Mouse (Mus musculus): Measurements from ENCODE around the gene Zfp341. TPM values are rescaled to one million over a fixed set of nuclear protein-coding genes. Genes with fewer than 3 reads are reported as not detected.

Gene Zfp341
- total and polyA plus RNA-seq, 3 experiments, result 2.0 to 6.3 TPM; not detected in 1

DNA sequence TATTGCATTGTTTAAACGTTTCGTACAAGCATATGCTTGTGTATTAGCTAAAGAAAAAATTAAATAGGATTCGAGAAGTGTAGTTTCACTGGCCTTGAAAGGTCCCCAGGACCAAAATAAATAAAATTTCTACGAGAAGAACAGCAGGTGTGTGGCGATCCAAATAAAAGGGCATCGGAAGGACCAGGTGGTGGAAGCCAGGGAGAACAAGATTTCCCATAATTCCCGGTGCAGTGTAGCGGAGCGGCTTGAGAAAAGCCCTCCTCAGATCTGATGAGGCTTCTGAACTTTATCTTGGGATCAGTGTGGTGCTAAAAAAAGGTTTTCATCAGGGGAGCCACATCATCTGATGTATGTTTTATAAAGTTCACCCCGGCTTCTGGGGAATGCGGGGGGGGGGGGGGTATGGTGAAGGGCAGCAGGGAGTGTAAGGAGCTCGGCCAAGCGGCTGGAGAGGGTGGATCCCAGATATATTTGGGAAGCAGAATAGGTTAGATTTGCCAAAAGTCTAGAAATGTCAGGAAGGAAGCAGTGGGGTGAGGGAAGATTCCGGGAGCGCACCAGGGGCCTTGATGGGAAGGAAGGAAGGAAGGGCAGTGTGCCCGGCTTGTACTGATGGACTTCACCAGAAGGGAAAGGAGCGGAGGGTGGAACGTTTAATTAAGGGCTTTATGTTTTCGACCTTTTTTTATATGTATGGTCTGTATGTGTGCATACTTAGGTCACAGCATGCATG lies 1.9 kb downstream of the Zfp341 start:
- peak overlapping the region; percentile 73 for H3K9ac ChIP-seq (ENCODE audit: control insufficient read depth, low read depth, low read length, poor library complexity, severe bottlenecking)
- H3K9me3 ChIP-seq (replicated peaks; ENCODE audit: insufficient read depth, low read length), result no peaks in the 10 kb centered on the region
- DNase-seq (ENCODE audit: low read depth, low spot score), result peak; percentile 66
- no peaks in the 10 kb centered on the region for H3K27me3 ChIP-seq (ENCODE audit: control insufficient read depth in 1 of 2, insufficient read depth in 2 of 2, low read length in 2 of 2)
- H3K27ac ChIP-seq (ENCODE audit: control insufficient read depth, low read depth, low read length), result peak overlapping the region; percentile 95
- peaks cover 0 to 23% of the 10 kb centered on the region in 2 experiments; a peak in 2 of 4 replicates for H3K36me3 ChIP-seq (ENCODE audit: control insufficient read depth in 1 of 2, insufficient read depth in 2 of 2, low read length in 2 of 2)
- H3K79me2 ChIP-seq (ENCODE audit: control insufficient read depth, insufficient read depth, low read length, poor library complexity), result peaks cover 3% of the 10 kb centered on the region; the same call in 1 of the 2 replicates
- H3K4me1 ChIP-seq (ENCODE audit: control insufficient read depth in 1 of 2, insufficient read depth in 2 of 2, low read length in 2 of 2), result peaks cover 14 to 28% of the 10 kb centered on the region in 2 experiments
- peak overlapping the region; percentile 41 to 77 for H3K4me3 ChIP-seq (ENCODE audit: control insufficient read depth in 1 of 2, insufficient read depth in 1 of 2, low read depth in 2 of 2, low read length in 2 of 2)
- TF ChIP-seq CHD1 (IDR thresholded peaks at IDR 0.05; ENCODE audit: low read depth, low read length), result no peak; the same call in 1 of the 2 replicates
- 0 out of 2 replicates have a peak, but pooled peaks have one; percentile 13 for TF ChIP-seq RCOR1 (IDR thresholded peaks at IDR 0.05; ENCODE audit: low read depth, low read length)
- TF ChIP-seq SIN3A (IDR thresholded peaks at IDR 0.05; ENCODE audit: low read length), result 0 out of 2 replicates have a peak, but pooled peaks have one; percentile 30
- peak; percentile 67; the same call in 1 of the 2 replicates for TF ChIP-seq MAZ (IDR thresholded peaks at IDR 0.05; ENCODE audit: low read depth, low read length)
- peak; percentile 63 for TF ChIP-seq GATA1 (IDR thresholded peaks at IDR 0.05; ENCODE audit: low read depth, low read length)
- no peak for TF ChIP-seq MAFK (IDR thresholded peaks at IDR 0.05; ENCODE audit: borderline replicate concordance, low read depth, low read length)
- TF ChIP-seq HCFC1 (IDR thresholded peaks at IDR 0.05; ENCODE audit: low read depth, low read length), result 0 out of 2 replicates have a peak, but pooled peaks have one; percentile 33
- peak; percentile 54 for TF ChIP-seq NELFE (IDR thresholded peaks at IDR 0.05; ENCODE audit: low read depth, low read length)
- TF ChIP-seq MEF2A (IDR thresholded peaks at IDR 0.05; ENCODE audit: extremely low read depth, insufficient replicate concordance, low read depth, low read length, poor library complexity, severe bottlenecking), result peak; percentile 39; the same call in 1 of the 2 replicates
- 0 out of 2 replicates have a peak, but pooled peaks have one; percentile 20 for TF ChIP-seq TCF12 (IDR thresholded peaks at IDR 0.05; ENCODE audit: low read depth, low read length)
- TF ChIP-seq ETS1 (IDR thresholded peaks at IDR 0.05; ENCODE audit: low read depth, low read length), result peak; percentile 42; the same call in 1 of the 2 replicates
- TF ChIP-seq UBTF (IDR thresholded peaks at IDR 0.05; ENCODE audit: borderline replicate concordance, insufficient read depth, low read depth, low read length), result no peak

DNA sequence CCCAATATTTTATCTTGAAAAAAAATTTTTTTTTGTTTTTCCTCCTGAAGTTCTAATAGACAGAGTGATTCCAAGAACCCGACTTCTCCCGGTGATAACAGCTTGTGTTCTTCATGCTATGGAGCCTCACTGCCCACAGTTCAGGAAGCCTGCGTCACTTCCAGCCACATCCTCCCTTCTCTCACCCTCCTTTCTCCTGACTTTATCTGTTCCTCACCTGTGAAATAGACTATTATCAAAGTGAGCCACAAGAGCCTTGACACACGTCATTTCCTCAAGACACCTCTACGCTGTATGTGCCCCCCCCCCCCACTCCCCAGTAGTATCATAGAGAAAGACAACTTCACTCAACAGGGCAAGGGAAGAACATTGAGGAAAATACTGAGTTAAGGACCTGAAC lies 2.6 kb downstream of the Zfp341 start:
- Histone ChIP-seq H3K9ac (ENCODE audit: control insufficient read depth, low read depth, low read length, poor library complexity, severe bottlenecking) (peak overlapping the region; percentile 73), H3K4me1 (ENCODE audit: control insufficient read depth in 1 of 2, insufficient read depth in 2 of 2, low read length in 2 of 2) (peaks cover 14 to 28% of the 10 kb centered on the region in 2 experiments), H3K27me3 (ENCODE audit: control insufficient read depth in 1 of 2, insufficient read depth in 2 of 2, low read length in 2 of 2) (no peaks in the 10 kb centered on the region), H3K9me3 (replicated peaks; ENCODE audit: insufficient read depth, low read length) (no peaks in the 10 kb centered on the region), H3K27ac (ENCODE audit: control insufficient read depth, low read depth, low read length) (peak overlapping the region; percentile 98), H3K36me3 (ENCODE audit: control insufficient read depth in 1 of 2, insufficient read depth in 2 of 2, low read length in 2 of 2) (peaks cover 0 to 22% of the 10 kb centered on the region in 2 experiments; a peak in 2 of 4 replicates), H3K79me2 (ENCODE audit: control insufficient read depth, insufficient read depth, low read length, poor library complexity) (peaks cover 3% of the 10 kb centered on the region; the same call in 1 of the 2 replicates), H3K4me3 (ENCODE audit: control insufficient read depth in 1 of 2, insufficient read depth in 1 of 2, low read depth in 2 of 2, low read length in 2 of 2) (peak overlapping the region; percentile 48 to 77)
- peak; percentile 96 for DNase-seq (ENCODE audit: low read depth, low spot score)
- TF ChIP-seq HCFC1 (IDR thresholded peaks at IDR 0.05; ENCODE audit: low read depth, low read length), result peak; percentile 76
- no peak for TF ChIP-seq USF1 (IDR thresholded peaks at IDR 0.05; ENCODE audit: low read depth, low read length)
- TF ChIP-seq ETS1 (IDR thresholded peaks at IDR 0.05; ENCODE audit: low read depth, low read length), result peak; percentile 98
- peak; percentile 36; the same call in 1 of the 2 replicates for TF ChIP-seq BHLHE40 (IDR thresholded peaks at IDR 0.05; ENCODE audit: borderline replicate concordance, low read depth, low read length)
- TF ChIP-seq MEF2A (IDR thresholded peaks at IDR 0.05; ENCODE audit: extremely low read depth, insufficient replicate concordance, low read depth, low read length, poor library complexity, severe bottlenecking), result no peak
- TF ChIP-seq GABPA (IDR thresholded peaks at IDR 0.05; ENCODE audit: low read depth, low read length), result no peak
- TF ChIP-seq TBP (IDR thresholded peaks at IDR 0.05; ENCODE audit: low read depth, low read length), result no peak
- no peak for TF ChIP-seq SMC3 (IDR thresholded peaks at IDR 0.05; ENCODE audit: low read depth, low read length)
- TF ChIP-seq MYB (IDR thresholded peaks at IDR 0.05; ENCODE audit: low read depth, low read length), result 0 out of 2 replicates have a peak, but pooled peaks have one; percentile 24
- TF ChIP-seq GATA1 (IDR thresholded peaks at IDR 0.05; ENCODE audit: low read depth, low read length), result peak; percentile 90
- no peak; the same call in 1 of the 2 replicates for TF ChIP-seq KAT2A (conservative IDR thresholded peaks at IDR 0.05; ENCODE audit: low read depth, low read length)
- TF ChIP-seq MAZ (IDR thresholded peaks at IDR 0.05; ENCODE audit: low read depth, low read length), result peak; percentile 98
- TF ChIP-seq NELFE (IDR thresholded peaks at IDR 0.05; ENCODE audit: low read depth, low read length), result peak; percentile 64
- TF ChIP-seq ELF1 (IDR thresholded peaks at IDR 0.05; ENCODE audit: low read depth, low read length), result peak; percentile 41; the same call in 1 of the 2 replicates
- TF ChIP-seq ZNF384 (IDR thresholded peaks at IDR 0.05; ENCODE audit: low read depth, low read length), result peak; percentile 81
- TF ChIP-seq ZC3H11A (IDR thresholded peaks at IDR 0.05; ENCODE audit: low read depth, low read length), result no peak
- no peak for TF ChIP-seq ZKSCAN1 (IDR thresholded peaks at IDR 0.05; ENCODE audit: low read depth, low read length)
- TF ChIP-seq CHD1 (IDR thresholded peaks at IDR 0.05; ENCODE audit: low read depth, low read length), result 0 out of 2 replicates have a peak, but pooled peaks have one; percentile 24
- no peak for TF ChIP-seq RAD21 (IDR thresholded peaks at IDR 0.05; ENCODE audit: low read depth, low read length)
- TF ChIP-seq POLR2AphosphoS2 (IDR thresholded peaks at IDR 0.05; ENCODE audit: low read length), result no peak; the same call in 1 of the 2 replicates
- peak; percentile 59; the same call in 1 of the 2 replicates for TF ChIP-seq MXI1 (IDR thresholded peaks at IDR 0.05; ENCODE audit: low read depth, low read length)
- no peak for TF ChIP-seq ZMIZ1 (IDR thresholded peaks at IDR 0.05; ENCODE audit: low read depth, low read length)
